Mouse (Mus musculus): ENCODE measurements at regions not wholly inside any gene's neighbourhood (a gene's known extent, or its start where the extent isn't known, plus 50 kb on each side); places are given as distances from the start of the nearest gene placed in this dataset.

DNA sequence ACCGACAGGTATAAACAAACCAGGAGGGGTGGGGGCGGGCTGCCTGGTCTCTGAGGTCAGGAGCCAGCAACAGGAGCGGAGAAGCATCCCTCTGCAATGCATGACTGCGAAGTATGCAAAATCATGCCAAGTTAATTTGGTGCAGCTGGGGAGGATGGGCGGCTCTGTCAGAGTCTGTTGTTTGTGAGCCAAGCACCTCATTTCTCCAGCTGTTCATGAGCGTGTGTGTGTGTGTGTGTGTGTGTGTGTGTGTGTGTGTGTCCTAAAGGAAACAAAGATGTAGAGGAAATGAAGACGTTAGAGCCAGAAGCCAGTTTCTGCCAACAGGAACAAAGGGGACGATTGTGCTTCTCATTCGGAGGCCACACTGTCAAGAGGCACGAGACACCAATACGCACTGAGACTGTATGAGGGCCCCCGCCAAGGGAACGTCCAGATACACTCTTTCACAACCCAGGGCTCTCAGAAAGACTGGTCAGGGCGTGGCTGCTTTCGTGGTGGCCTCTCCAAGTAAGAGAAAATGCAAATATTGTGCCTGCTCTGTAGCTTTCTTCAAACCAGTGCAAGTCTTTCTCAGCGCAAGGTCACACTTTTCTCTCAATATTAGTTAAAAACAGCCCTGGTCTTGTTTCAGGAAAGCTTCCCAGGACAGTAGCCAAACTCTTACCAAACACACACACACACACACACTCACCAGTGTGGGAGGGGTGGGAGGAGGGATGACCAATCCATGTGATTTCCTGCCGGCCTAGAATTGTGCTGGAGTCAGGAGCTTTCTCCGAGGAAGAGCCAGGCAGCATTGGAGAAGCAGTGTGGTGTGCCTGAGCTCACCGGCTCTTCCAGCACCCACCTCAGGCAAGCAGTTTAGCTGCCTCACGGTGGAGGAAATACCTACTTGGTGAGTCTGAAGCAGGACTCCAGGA, 80.8 kb downstream of the Vcpkmt start:
- Histone ChIP-seq H3K4me1 (peaks cover 17% of the 10 kb centered on the region), H3K27ac (peak overlapping the region; percentile 70), H3K27me3 (no peaks in the 10 kb centered on the region), H3K9me3 (replicated peaks) (no peaks in the 10 kb centered on the region), H3K36me3 (ENCODE audit: poor library complexity, severe bottlenecking) (no peaks in the 10 kb centered on the region), H3K9ac (peak overlapping the region; percentile 21), H3K4me3 (no peak overlapping the region), H3K4me2 (peak overlapping the region; percentile 32)
- 28% methylated on average over 20 of the region's 20 CpGs for WGBS
- peak; percentile 87 for ATAC-seq

DNA sequence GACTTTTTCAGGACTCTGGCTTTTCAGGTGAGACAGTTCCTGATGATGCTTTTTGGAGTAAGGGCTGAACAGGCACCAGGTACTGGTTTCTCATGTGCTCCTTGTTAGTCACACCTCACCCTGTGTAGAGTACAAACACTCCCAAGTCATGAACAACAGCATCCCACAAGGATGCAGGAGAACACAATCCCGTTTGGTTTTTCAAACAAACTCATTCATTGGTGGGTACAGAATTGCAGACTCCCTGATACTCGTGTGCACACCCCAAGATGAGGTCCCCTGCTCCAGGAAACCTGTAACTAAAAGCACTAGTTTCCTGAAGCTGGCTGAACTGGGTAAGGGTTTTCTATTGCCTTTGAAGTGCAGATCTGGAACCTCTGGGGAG, 81.5 kb downstream of the Vcpkmt start:
- Histone ChIP-seq H3K4me3 (no peak overlapping the region), H3K36me3 (ENCODE audit: poor library complexity, severe bottlenecking) (no peaks in the 10 kb centered on the region), H3K9ac (no peak overlapping the region), H3K4me2 (no peak overlapping the region), H3K9me3 (replicated peaks) (no peaks in the 10 kb centered on the region), H3K4me1 (peaks cover 17% of the 10 kb centered on the region), H3K27me3 (no peaks in the 10 kb centered on the region), H3K27ac (peak overlapping the region; percentile 70; the same call in 1 of the 2 replicates)
- WGBS = 52% methylated on average over 2 of the region's 2 CpGs
- 0 out of 2 replicates have a peak, but pooled peaks have one; percentile 6 for ATAC-seq

GRCm38 (mm10) chr12:69500600-69501345, 82.1 kb downstream of the Vcpkmt start:
- H3K4me1 ChIP-seq = peaks cover 17% of the 10 kb centered on the region
- no peaks in the 10 kb centered on the region for H3K27me3 ChIP-seq
- no peak overlapping the region for H3K9ac ChIP-seq
- 70% methylated on average over 15 of the region's 15 CpGs for WGBS
- H3K4me3 ChIP-seq = no peak overlapping the region
- no peaks in the 10 kb centered on the region for H3K36me3 ChIP-seq (ENCODE audit: poor library complexity, severe bottlenecking)
- no peaks in the 10 kb centered on the region for H3K9me3 ChIP-seq (replicated peaks)
- no peak for ATAC-seq
- H3K4me2 ChIP-seq = no peak overlapping the region
- H3K27ac ChIP-seq = 0 out of 2 replicates have a peak overlapping the region, but pooled peaks have one; percentile 70

- H3K4me2 ChIP-seq = no peak overlapping the region
- WGBS = 73% methylated on average over 7 of the region's 7 CpGs
- no peaks in the 10 kb centered on the region for H3K36me3 ChIP-seq (ENCODE audit: poor library complexity, severe bottlenecking)
- H3K27ac ChIP-seq = 0 out of 2 replicates have a peak overlapping the region, but pooled peaks have one; percentile 27
- peaks cover 10% of the 10 kb centered on the region for H3K4me1 ChIP-seq
- no peak overlapping the region for H3K4me3 ChIP-seq
- peak; percentile 66 for ATAC-seq
- H3K9ac ChIP-seq = no peak overlapping the region
- no peaks in the 10 kb centered on the region for H3K27me3 ChIP-seq
- no peaks in the 10 kb centered on the region for H3K9me3 ChIP-seq (replicated peaks)
Observed at GRCm38 (mm10) chr12:69497121-69497520, 85.7 kb downstream of the Vcpkmt start.

DNA sequence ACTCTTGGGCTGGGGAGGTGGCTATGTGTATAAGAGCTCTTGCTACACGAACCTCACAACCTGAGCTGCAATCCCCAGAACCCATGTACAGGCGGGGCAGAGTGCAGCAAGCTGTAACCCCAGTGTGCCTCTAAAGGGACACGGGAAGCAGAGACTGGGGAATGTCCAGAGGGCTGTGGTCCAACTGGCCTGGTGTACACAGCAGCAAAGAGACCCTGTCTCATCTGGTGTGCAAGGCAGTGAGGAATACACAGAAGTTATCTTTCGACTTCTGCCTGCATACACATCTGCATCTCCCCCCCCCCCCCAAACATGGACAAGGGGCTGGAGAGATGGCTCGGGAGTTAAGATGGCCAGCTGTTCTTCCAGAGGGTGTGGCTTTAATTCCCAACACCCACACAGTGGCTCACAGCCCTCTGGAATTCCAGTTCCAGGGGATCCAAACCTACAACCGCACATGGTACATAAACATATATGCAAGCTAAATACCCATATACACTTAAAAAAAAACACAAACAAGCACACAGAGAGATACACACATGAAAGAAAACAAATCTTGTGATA, 86.4 kb downstream of the Vcpkmt start:
- Histone ChIP-seq H3K9ac (no peak overlapping the region), H3K27me3 (no peaks in the 10 kb centered on the region), H3K4me2 (no peak overlapping the region), H3K27ac (no peak overlapping the region), H3K36me3 (ENCODE audit: poor library complexity, severe bottlenecking) (no peaks in the 10 kb centered on the region), H3K4me1 (peaks cover 4% of the 10 kb centered on the region), H3K4me3 (no peak overlapping the region), H3K9me3 (replicated peaks) (no peaks in the 10 kb centered on the region)
- ATAC-seq = no peak
- 84% methylated on average over 6 of the region's 6 CpGs for WGBS

DNA sequence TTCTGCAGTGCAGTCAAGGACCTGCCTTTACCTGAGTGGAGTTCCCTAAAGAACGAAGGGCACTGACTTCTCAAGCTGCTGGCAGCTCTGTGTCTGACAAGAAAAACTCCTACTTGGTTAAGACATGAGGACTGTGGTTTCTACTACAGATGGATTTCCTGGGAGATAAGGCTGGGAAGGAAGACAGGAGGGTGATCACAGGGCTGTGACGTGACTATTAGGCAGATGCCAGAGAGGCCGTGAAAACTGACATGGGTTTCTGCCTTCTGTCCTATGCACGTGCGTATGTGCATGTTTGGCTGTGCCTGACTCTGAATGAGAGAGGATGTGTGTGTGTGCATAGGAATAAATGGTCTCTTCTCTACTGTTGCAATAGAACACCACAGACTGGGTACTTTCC, 87.1 kb downstream of the Vcpkmt start:
- Histone ChIP-seq H3K4me1 (no peaks in the 10 kb centered on the region; the same call in 1 of the 2 replicates), H3K4me3 (no peak overlapping the region), H3K27ac (no peak overlapping the region), H3K9me3 (replicated peaks) (no peaks in the 10 kb centered on the region), H3K36me3 (ENCODE audit: poor library complexity, severe bottlenecking) (no peaks in the 10 kb centered on the region), H3K9ac (no peak overlapping the region), H3K4me2 (no peak overlapping the region), H3K27me3 (no peaks in the 10 kb centered on the region)
- ATAC-seq = no peak
- WGBS = 90% methylated on average over 5 of the region's 5 CpGs

DNA sequence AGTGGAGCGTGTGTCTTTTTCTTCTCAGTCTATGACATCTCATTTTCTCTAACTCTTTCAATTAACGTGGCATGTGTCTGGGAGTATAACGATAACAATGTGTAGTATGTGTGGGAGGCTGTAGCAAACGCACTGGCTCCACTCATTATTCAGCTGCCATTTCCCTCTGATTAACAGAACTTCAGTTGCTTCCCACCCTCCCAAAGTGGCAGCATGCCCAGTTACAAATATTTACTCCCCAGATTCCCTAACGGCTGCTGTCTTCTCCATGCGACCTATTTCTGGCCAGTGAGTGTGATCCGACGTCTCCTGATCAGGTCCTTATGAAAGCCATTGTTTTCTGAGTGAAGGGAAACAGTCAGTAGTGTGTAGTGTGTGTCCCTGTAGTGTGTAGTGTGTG, 88.2 kb downstream of the Vcpkmt start:
- Histone ChIP-seq H3K27ac (no peak overlapping the region), H3K9ac (no peak overlapping the region), H3K4me3 (no peak overlapping the region), H3K36me3 (ENCODE audit: poor library complexity, severe bottlenecking) (no peaks in the 10 kb centered on the region), H3K9me3 (replicated peaks) (no peaks in the 10 kb centered on the region), H3K4me1 (no peaks in the 10 kb centered on the region; the same call in 1 of the 2 replicates), H3K4me2 (no peak overlapping the region), H3K27me3 (no peaks in the 10 kb centered on the region)
- 58% methylated on average over 8 of the region's 8 CpGs for WGBS
- no peak for ATAC-seq

- 87% methylated on average over 10 of the region's 10 CpGs for WGBS
- H3K36me3 ChIP-seq (ENCODE audit: poor library complexity, severe bottlenecking) = no peaks in the 10 kb centered on the region
Observed at GRCm38 (mm10) chr12:69489686-69490085, 93.1 kb downstream of the Vcpkmt start.

DNA sequence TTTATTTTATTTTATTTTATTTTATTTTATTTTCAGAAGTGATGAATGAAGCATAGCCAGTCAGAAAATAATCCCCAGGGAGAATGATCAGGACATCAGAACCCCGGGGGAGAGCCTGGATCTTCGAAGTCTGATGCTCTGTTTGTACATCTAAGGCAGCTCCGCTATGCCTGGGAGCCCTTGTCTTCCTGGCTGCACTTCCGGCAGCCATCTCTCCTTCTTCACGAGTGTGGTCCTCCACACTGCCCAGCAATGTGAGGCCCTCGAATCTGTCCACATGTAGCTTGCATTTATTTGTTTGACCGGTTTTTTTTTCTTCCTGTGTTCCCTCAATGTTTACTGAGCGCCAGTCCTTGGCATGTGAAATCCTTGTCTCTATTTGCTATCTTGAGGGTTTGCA, 95.9 kb downstream of the Vcpkmt start:
- Histone ChIP-seq H3K4me2 (no peak overlapping the region), H3K27me3 (no peaks in the 10 kb centered on the region), H3K4me3 (no peak overlapping the region), H3K27ac (no peak overlapping the region), H3K9ac (no peak overlapping the region), H3K36me3 (ENCODE audit: poor library complexity, severe bottlenecking) (no peaks in the 10 kb centered on the region), H3K4me1 (peaks cover 8% of the 10 kb centered on the region), H3K9me3 (replicated peaks) (no peaks in the 10 kb centered on the region)
- no peak for ATAC-seq
- 81% methylated on average over 8 of the region's 8 CpGs for WGBS

More at GRCm38 (mm10) chr12:69489686-69490085, 93.1 kb downstream of the Vcpkmt start:
- Histone ChIP-seq H3K9ac (no peak overlapping the region), H3K4me3 (no peak overlapping the region), H3K27me3 (no peaks in the 10 kb centered on the region), H3K9me3 (replicated peaks) (no peaks in the 10 kb centered on the region), H3K4me1 (peaks cover 8% of the 10 kb centered on the region), H3K4me2 (no peak overlapping the region), H3K27ac (no peak overlapping the region)
- no peak for ATAC-seq

DNA sequence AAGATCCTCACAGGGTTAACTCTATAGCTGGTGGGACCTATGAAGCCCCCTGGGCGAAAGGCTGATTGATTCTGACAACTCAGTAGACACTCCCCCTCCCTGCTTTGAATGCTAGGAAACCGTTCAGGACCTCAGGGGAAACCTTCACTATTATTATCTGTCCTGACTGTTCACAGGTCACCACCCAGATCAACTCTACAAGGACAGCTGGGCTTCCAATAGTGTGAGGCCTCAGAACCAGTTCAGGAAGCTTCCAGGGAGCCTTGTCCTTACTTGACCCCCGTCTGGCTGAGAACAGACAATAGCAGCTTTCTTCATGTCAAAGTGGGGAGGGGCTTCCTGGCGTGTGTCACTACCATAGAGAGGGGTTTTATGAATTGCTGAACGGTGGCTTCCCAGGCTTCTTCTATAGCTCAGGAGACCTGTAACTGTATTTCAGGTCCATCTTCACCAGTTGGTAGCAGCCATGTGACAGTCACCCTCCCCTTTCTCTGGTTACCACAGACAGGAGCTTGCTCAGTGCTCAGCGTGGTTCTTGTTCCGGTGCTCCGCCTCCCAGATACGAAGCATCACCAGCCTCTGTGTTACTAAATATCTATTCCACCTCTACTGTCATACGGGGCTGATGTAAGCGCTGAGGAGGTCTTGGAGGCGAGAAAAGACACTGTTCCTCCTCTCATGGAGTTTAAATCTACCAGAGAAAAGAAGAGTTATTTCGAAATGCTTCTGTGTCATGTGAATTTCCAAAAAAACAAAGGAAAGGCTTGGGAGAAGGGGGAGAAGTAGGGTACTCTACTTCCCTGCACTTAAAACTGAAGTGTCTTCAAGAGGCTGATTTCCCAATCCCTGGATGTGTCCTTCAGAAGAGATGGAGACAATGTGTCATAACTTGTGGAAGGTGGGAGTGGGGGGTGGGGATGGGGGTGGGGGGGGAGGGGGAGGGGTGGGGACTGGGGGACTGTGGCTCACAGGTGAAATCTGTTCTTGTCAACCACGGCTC, 96.9 kb downstream of the Vcpkmt start:
- Histone ChIP-seq H3K9me3 (replicated peaks) (no peaks in the 10 kb centered on the region), H3K27ac (no peak overlapping the region), H3K4me3 (no peak overlapping the region), H3K27me3 (no peaks in the 10 kb centered on the region), H3K4me1 (peaks cover 8% of the 10 kb centered on the region), H3K9ac (no peak overlapping the region), H3K4me2 (peak overlapping the region; percentile 42), H3K36me3 (ENCODE audit: poor library complexity, severe bottlenecking) (no peaks in the 10 kb centered on the region)
- 31% methylated on average over 14 of the region's 14 CpGs for WGBS
- ATAC-seq = peak; percentile 73

- no peak overlapping the region for H3K4me2 ChIP-seq
- H3K36me3 ChIP-seq (ENCODE audit: poor library complexity, severe bottlenecking) = no peaks in the 10 kb centered on the region
- H3K27me3 ChIP-seq = no peaks in the 10 kb centered on the region
- no peaks in the 10 kb centered on the region for H3K9me3 ChIP-seq (replicated peaks)
- peaks cover 15% of the 10 kb centered on the region for H3K4me1 ChIP-seq
- H3K9ac ChIP-seq = no peak overlapping the region
- no peak for ATAC-seq
- no peak overlapping the region for H3K4me3 ChIP-seq
- no peak overlapping the region for H3K27ac ChIP-seq
- 83% methylated on average over 3 of the region's 3 CpGs for WGBS
Observed at GRCm38 (mm10) chr12:69481420-69481819, 101.4 kb downstream of the Vcpkmt start.

Data from forebrain, embryonic 13.5 days (tissue).